Mouse (Mus musculus): ENCODE measurements around the gene Cog6. TPM values are rescaled to one million over a fixed set of nuclear protein-coding genes. Genes with fewer than 3 reads are reported as not detected.
"Not testable (repeated sequence)": the region's sequence is repeated elsewhere in the genome, so short reads cannot be mapped to it uniquely, and the experiment has no call there.

The Cog6 gene
- polyA plus RNA-seq, 1 experiment from 2014 or later, result 52.7 TPM

DNA sequence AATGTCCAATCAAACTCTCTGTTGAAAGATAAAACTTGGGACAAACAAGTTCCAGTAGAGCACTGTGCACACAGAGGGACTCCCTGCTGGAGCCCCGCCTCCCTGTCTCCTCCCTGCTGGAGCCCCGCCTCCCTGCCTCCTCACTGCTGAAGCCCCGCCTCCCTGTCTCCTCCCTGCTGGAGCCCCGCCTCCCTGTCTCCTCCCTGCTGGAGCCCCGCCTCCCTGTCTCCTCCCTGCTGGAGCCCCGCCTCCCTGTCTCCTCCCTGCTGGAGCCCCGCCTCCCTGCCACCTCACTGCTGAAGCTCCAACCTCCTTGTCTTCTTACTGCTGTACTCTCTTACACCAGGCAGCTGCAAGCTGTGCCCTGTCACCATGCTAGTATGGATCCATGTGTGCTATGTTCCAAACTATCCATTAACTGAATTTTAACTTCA, 31.5 kb downstream of the Cog6 start:
- H3K27ac ChIP-seq; H3K4me3 ChIP-seq; H3K4me2 ChIP-seq (replicated peaks); H3K9me3 ChIP-seq; H3K27me3 ChIP-seq; H3K9ac ChIP-seq; ATAC-seq (ENCODE audit: low FRiP score, low read depth): not testable (repeated sequence)
- WGBS, result 51% methylated on average over 7 of the region's 7 CpGs
- peaks cover 76% of the 10 kb centered on the region for H3K36me3 ChIP-seq
- peaks cover 10% of the 10 kb centered on the region for H3K4me1 ChIP-seq

DNA sequence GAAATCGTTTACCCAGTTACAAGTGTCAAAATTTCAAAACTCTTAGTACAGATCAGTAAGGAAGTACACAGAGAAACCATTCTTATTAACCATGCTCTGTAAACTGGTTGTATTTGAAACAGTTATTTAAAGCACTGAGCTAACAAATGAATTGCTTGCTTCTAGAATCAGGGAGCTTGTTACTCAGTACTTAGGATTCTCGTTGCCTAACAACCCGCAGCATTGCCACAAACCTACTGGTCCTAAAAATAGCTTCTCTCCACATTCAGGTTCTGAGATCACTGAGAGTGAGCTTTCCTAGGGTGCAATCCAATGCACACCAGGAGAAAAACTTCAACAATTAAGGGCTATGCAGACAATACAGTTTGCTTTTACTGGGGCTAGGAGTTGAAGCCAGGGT, 33.3 kb downstream of the Cog6 start:
- Histone ChIP-seq H3K4me3 (no peak overlapping the region), H3K4me1 (peaks cover 19% of the 10 kb centered on the region), H3K36me3 (peaks cover 59% of the 10 kb centered on the region), H3K27me3 (no peaks in the 10 kb centered on the region), H3K9me3 (no peaks in the 10 kb centered on the region), H3K9ac (no peak overlapping the region), H3K27ac (no peak overlapping the region), H3K4me2 (replicated peaks) (no peak overlapping the region)
- no peak for ATAC-seq (ENCODE audit: low FRiP score, low read depth)
- 85% methylated on average over 3 of the region's 3 CpGs for WGBS

DNA sequence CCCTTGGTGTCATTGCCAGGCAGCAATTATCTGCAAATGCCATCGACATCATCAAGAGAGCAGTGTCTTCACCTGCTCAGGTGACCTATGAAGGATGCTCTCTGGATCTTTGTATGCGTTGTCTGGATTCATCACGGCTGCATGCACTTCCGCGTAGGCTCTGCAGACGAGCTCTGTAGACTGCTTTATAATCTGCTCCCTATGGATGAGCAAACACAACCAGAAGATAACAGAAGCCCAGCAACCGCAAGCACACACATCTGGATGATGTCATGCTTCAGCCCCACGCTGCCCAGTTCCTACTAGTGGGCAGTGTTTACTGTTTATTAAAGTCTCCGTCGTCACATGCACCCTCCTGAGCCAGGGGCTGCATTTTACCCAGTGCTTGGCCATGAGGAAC, 34.0 kb downstream of the Cog6 start:
- H3K4me3 ChIP-seq, result no peak overlapping the region
- peaks cover 19% of the 10 kb centered on the region for H3K4me1 ChIP-seq
- no peak for ATAC-seq (ENCODE audit: low FRiP score, low read depth)
- peaks cover 51% of the 10 kb centered on the region for H3K36me3 ChIP-seq
- no peak overlapping the region for H3K9ac ChIP-seq
- H3K9me3 ChIP-seq, result no peaks in the 10 kb centered on the region
- 89% methylated on average over 10 of the region's 10 CpGs for WGBS
- no peak overlapping the region for H3K4me2 ChIP-seq (replicated peaks)
- no peaks in the 10 kb centered on the region for H3K27me3 ChIP-seq
- H3K27ac ChIP-seq, result no peak overlapping the region

DNA sequence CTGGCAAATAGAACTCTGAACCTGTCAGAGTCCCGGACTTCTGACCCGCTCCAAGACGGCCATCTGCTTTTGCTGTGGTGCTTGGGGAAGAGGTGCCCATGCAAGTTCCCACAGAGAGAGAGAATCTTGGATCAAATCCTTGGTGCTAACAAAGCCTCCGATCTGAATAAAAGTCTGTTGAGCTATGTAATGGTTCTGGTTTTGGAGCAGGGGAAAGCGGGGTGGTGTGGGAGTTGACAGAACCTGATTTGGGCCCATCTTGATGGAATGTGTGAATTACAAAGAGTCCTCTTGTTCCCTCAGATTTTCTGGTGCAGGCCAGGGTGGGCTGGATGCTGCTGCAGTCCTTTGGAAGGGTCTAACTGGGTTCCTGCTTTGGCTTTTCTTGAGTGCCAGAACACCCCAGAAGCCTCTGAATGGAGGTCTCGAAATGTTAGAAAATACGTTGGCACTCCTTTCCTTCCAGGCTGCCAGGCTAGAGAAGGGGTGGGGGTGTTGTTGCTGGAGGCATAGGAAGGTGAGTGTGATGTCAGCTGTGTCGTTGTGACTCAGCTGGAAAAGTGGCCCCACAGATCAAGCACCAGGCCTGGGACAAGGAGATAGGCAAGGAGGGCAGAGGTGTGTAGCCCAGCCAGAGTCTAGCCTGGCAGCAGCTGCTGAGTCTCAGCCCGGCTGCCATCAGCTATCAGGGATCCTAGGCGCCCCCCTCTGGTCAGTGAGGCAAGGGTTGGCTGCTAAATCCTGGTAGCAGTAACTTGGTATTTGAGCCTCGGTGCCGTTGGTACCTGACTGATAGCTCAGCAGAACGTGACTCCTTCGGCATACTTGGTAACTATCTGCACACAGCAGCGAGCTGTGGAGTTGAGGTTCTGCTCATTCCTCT, 42.1 kb downstream of the Cog6 start:
- no peak overlapping the region for H3K4me3 ChIP-seq
- H3K9me3 ChIP-seq, result no peaks in the 10 kb centered on the region
- H3K4me2 ChIP-seq (replicated peaks), result no peak overlapping the region
- no peak overlapping the region for H3K27ac ChIP-seq
- H3K27me3 ChIP-seq, result peaks cover 14% of the 10 kb centered on the region; the same call in 1 of the 2 replicates
- WGBS, result 50% methylated on average over 15 of the region's 15 CpGs
- H3K4me1 ChIP-seq, result peaks cover 6% of the 10 kb centered on the region; the same call in 1 of the 2 replicates
- H3K9ac ChIP-seq, result no peak overlapping the region
- no peak for ATAC-seq (ENCODE audit: low FRiP score, low read depth)
- no peaks in the 10 kb centered on the region for H3K36me3 ChIP-seq

DNA sequence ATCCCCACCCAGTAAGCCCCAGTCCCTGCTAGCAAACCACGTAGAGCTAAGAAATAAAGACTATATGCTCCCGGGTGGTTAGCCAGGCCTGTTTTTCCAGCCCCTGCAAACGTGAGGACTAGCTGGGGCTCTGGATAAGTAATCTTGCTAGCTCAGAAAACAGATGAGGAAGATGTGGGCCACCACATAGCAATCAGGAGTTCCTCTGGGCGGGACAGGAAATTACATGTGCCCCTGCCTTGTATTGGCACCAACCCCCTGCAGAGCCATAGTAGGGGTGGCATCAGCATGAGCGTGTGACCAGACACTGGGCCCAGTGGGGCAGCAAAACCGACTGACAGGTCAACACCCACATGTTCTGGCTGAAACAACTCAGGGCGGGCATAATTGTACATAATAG, 44.1 kb downstream of the Cog6 start:
- 67% methylated on average over 7 of the region's 7 CpGs for WGBS
- no peak for ATAC-seq (ENCODE audit: low FRiP score, low read depth)

DNA sequence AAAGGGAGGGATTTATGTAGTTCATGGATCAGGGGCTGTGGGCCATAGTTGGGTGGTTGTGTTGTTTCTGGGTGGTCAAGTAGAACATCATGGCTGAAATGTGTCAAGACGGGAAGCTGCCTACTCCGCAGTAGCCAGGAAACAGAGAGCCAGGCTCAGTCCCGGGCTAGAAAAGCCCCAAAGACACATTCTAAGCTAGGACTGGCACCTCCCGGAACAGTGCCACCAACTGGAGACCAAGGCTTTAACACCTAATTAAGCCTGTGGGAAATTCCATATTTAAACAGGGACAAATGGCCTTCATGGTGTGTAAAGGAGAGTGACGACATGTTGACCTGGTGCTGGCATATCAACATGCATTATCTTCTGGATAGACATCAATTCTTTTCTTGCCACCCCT, 50.0 kb downstream of the Cog6 start:
- H3K4me1 ChIP-seq, result peaks cover 12% of the 10 kb centered on the region
- H3K9ac ChIP-seq, result no peak overlapping the region
- 79% methylated on average over 5 of the region's 5 CpGs for WGBS
- no peaks in the 10 kb centered on the region for H3K27me3 ChIP-seq
- no peak for ATAC-seq (ENCODE audit: low FRiP score, low read depth)
- no peak overlapping the region for H3K4me2 ChIP-seq (replicated peaks)
- H3K4me3 ChIP-seq, result no peak overlapping the region
- H3K27ac ChIP-seq, result no peak overlapping the region
- no peaks in the 10 kb centered on the region for H3K36me3 ChIP-seq
- no peaks in the 10 kb centered on the region for H3K9me3 ChIP-seq

More for the DNA sequence above, 44.1 kb downstream of the Cog6 start:
- Histone ChIP-seq H3K4me3 (no peak overlapping the region), H3K4me1 (0 out of 2 replicates have a peak, but pooled peaks cover 4% of the 10 kb centered on the region), H3K27me3 (peaks cover 14% of the 10 kb centered on the region; the same call in 1 of the 2 replicates), H3K27ac (no peak overlapping the region), H3K9ac (no peak overlapping the region), H3K4me2 (replicated peaks) (no peak overlapping the region), H3K9me3 (no peaks in the 10 kb centered on the region), H3K36me3 (no peaks in the 10 kb centered on the region)

DNA sequence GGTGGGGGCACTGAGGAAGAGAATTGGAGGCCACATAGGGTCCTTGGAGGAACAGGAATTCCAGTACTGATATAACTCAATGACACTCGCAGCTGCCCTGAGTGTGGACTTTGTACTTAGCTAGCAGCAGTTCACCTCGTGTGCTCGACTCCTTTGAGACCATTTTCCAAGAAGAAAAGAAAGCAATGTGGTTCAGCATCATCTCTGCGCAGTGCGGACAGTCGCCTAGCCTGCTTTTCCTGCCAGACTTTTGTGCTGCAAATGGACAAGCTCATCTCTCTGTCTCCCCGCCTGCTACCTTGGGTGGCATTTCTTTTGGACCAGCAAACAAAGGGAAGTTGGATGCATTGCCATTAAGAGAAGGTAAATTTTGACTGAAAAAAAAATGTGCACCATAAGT, 52.8 kb downstream of the Cog6 start:
- Histone ChIP-seq H3K9ac (no peak overlapping the region), H3K4me2 (replicated peaks) (no peak overlapping the region), H3K27me3 (no peaks in the 10 kb centered on the region), H3K9me3 (no peaks in the 10 kb centered on the region), H3K4me3 (no peak overlapping the region), H3K27ac (no peak overlapping the region), H3K36me3 (no peaks in the 10 kb centered on the region), H3K4me1 (peaks cover 12% of the 10 kb centered on the region)
- ATAC-seq (ENCODE audit: low FRiP score, low read depth), result no peak
- WGBS, result 73% methylated on average over 7 of the region's 7 CpGs

DNA sequence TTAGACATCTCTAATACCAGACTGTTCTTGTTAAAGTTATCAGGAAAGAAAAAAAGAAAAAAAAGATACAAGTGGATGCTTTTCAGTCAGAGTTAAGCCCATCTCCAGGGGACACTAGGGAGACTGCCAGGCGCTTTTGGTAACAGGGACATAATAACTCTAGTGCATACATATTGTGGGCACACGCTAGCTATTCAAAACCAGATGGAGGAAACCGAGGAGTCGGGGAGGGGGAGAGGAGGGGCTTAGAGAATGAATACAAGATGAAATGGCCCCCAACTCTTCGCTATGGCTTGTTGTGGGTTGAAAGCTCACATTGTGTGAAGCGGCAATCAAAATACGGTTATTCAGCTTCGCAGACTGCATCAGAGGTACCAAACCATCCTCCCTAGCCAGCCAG, 53.6 kb downstream of the Cog6 start:
- H3K36me3 ChIP-seq, result no peaks in the 10 kb centered on the region
- H3K4me2 ChIP-seq (replicated peaks), result no peak overlapping the region
- no peaks in the 10 kb centered on the region for H3K9me3 ChIP-seq
- peaks cover 13% of the 10 kb centered on the region for H3K4me1 ChIP-seq
- H3K9ac ChIP-seq, result no peak overlapping the region
- no peak overlapping the region for H3K4me3 ChIP-seq
- no peak for ATAC-seq (ENCODE audit: low FRiP score, low read depth)
- H3K27me3 ChIP-seq, result no peaks in the 10 kb centered on the region
- H3K27ac ChIP-seq, result no peak overlapping the region
- 37% methylated on average over 8 of the region's 8 CpGs for WGBS

DNA sequence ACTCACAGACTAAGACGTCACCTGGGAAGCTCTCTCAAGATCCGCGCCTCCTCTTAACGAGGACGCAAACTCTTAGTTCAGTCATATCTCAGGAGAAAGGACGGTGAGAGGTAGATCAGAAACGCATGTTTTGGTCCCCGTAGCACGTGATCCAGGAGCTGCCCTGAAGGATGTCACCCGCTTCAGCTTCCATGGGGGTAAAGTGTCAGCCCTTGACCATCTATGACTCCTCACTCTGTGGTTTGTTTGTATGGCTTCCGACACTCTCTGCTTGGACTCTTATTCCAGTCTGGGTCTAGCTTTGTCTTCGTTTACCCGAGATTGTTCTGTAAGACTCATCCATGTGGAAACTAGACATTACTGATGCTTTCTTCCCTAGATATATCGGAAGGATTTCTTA, 54.6 kb downstream of the Cog6 start:
- no peak overlapping the region for H3K4me2 ChIP-seq (replicated peaks)
- ATAC-seq (ENCODE audit: low FRiP score, low read depth), result no peak
- H3K4me1 ChIP-seq, result peaks cover 24% of the 10 kb centered on the region
- no peak overlapping the region for H3K4me3 ChIP-seq
- no peaks in the 10 kb centered on the region for H3K9me3 ChIP-seq
- no peaks in the 10 kb centered on the region for H3K27me3 ChIP-seq
- H3K9ac ChIP-seq, result no peak overlapping the region
- H3K27ac ChIP-seq, result no peak overlapping the region
- 94% methylated on average over 14 of the region's 14 CpGs for WGBS
- no peaks in the 10 kb centered on the region for H3K36me3 ChIP-seq

DNA sequence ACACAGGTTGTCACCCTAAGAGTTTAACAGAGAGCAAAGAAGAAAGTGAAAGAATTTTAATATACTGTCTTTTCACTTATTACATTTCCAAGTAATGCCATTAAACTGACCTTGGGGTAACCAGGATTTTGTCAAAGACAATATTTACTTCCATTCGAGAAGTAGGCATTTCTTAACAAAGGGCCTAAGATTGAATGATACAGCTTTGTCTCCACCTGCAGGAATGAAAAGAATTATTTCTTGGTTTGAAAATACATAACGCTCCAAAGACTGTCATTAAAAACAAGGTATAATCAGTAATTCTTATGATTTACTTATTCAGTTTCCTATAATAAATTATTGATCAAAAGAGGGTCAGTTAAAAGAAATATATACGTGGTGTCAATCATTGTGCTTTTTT, 55.4 kb downstream of the Cog6 start:
- Histone ChIP-seq H3K4me1 (peaks cover 29% of the 10 kb centered on the region), H3K4me3 (no peak overlapping the region), H3K27ac (no peak overlapping the region), H3K27me3 (no peaks in the 10 kb centered on the region), H3K36me3 (no peaks in the 10 kb centered on the region), H3K9me3 (no peaks in the 10 kb centered on the region), H3K9ac (no peak overlapping the region), H3K4me2 (replicated peaks) (no peak overlapping the region)
- WGBS, result 87% methylated on average over 3 of the region's 3 CpGs
- ATAC-seq (ENCODE audit: low FRiP score, low read depth), result no peak

DNA sequence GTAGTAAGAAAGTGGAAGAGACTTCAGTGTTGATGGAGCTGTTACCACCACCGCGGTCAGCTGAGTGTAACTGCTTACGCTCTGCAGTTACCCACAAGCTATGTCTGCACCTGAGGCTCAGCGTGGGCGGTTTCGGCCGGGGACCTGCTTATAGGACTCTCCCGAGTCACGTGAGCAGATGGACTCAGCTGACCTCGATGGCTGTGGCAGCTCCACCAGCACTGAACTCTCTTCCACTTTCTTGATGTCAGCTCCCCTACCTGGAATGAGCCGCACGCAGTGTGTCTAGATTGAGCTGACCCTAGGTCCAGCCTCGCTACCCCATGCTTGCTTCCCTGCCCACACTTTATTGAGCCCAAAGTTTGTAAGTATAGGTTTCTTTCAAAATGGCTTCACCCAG, 56.1 kb downstream of the Cog6 start:
- no peak overlapping the region for H3K27ac ChIP-seq
- H3K4me2 ChIP-seq (replicated peaks), result no peak overlapping the region
- H3K4me3 ChIP-seq, result no peak overlapping the region
- ATAC-seq (ENCODE audit: low FRiP score, low read depth), result no peak
- H3K4me1 ChIP-seq, result peaks cover 29% of the 10 kb centered on the region
- H3K9ac ChIP-seq, result no peak overlapping the region
- H3K36me3 ChIP-seq, result no peaks in the 10 kb centered on the region
- no peaks in the 10 kb centered on the region for H3K27me3 ChIP-seq
- no peaks in the 10 kb centered on the region for H3K9me3 ChIP-seq
- WGBS, result 95% methylated on average over 13 of the region's 13 CpGs

DNA sequence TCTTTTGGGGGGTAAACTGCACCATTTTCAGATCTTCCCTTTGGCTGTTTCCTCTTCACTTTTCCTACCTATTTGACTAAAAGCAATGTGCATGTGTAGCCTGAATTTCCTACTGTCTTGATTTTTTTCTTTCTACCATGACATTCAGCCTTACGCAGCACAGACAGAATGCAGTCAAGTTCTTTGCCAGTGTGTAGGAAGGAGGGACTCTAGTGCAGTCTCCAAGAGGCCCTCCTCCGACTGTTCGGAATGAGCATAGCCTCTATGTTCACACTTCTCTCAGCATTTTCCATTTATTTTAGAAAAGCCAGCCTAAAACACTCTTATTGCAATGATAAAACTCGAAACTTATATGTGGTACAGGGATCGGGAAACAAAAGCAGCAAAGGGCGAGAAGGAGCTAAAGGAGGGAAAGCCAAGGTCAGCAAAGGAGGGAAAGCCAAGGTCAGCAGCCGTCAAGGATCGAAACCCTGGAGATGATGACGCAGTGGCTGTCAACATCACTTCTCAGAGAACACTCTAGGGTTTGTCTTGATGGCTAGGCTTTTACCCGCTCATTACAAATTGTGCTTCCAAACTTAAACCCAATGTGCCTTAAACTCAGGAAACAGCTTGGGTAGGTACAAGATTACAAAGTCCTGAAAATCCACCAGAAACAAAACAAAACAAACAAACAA, 58.5 kb downstream of the Cog6 start:
- H3K4me3 ChIP-seq, result no peak overlapping the region
- WGBS, result 88% methylated on average over 10 of the region's 10 CpGs
- no peak overlapping the region for H3K4me2 ChIP-seq (replicated peaks)
- no peak for ATAC-seq (ENCODE audit: low FRiP score, low read depth)
- no peaks in the 10 kb centered on the region for H3K9me3 ChIP-seq
- peaks cover 32% of the 10 kb centered on the region for H3K4me1 ChIP-seq
- H3K36me3 ChIP-seq, result no peaks in the 10 kb centered on the region
- no peak overlapping the region for H3K27ac ChIP-seq
- no peaks in the 10 kb centered on the region for H3K27me3 ChIP-seq
- no peak overlapping the region for H3K9ac ChIP-seq

All from limb, embryonic 13.5 days (tissue).